Mouse (Mus musculus) retina, embryonic 14.5 days (tissue): Measurements from ENCODE around the gene Cubn.
A peak's percentile ranks its signal among the peaks of the same experiment; 100 is the strongest.

Source experiments
- DNase-seq: peaks from one replicate; pipeline ENCODE4 v3.0.0-alpha.2; 2015; ENCODE audit warnings: low spot score

The Cubn gene

GRCm38 (mm10) chr2:13234796-13235195 lies 256.8 kb downstream of the Cubn start:
- no peak for DNase-seq

GRCm38 (mm10) chr2:13233902-13234301 lies 257.7 kb downstream of the Cubn start:
- DNase-seq, result peak; percentile 47

GRCm38 (mm10) chr2:13233254-13233835 lies 258.3 kb downstream of the Cubn start:
- DNase-seq, result no peak

- DNase-seq, result no peak
Observed at GRCm38 (mm10) chr2:13232305-13232704, 259.3 kb downstream of the Cubn start.

DNA sequence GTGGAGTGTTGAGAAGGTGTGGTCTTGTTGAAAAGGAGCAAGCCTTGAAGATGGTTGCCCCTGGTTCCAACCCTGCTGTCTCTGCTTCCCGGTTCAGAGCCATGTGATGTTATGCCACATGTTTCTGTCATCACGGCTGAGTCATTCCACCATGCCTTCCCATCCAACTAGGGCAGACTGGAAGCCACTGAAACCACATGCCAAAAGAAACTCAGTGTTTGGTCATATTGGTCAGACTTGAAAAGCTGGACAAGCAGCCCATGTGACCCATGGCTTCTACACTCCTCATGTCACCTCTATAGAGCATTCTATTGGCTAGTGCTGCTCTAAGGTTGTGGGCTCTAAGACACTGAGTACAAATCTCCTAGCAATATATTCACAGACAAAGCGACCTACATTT lies 261.9 kb downstream of the Cubn start:
- no peak for DNase-seq
